Mouse (Mus musculus) kidney, postnatal 14 days (tissue): ENCODE results near the gene Xbp1.
A peak's percentile ranks its signal among the peaks of the same experiment; 100 is the strongest.
"Not testable (repeated sequence)": the region's sequence is repeated elsewhere in the genome, so short reads cannot be mapped to it uniquely, and the experiment has no call there.

Experiments
- DNase-seq: peaks from one replicate; pipeline ENCODE4 v3.0.0; 2022; ENCODE audit warnings: mixed read lengths

The Xbp1 gene

GRCm38 (mm10) chr11:5502351-5503051, 18.0 kb upstream of the Xbp1 start:
- DNase-seq, result no peak

- peak; percentile 75 for DNase-seq
Observed at GRCm38 (mm10) chr11:5505856-5506575, 14.4 kb upstream of the Xbp1 start.

GRCm38 (mm10) chr11:5509215-5510098, 11.0 kb upstream of the Xbp1 start:
- DNase-seq, result no peak

GRCm38 (mm10) chr11:5510099-5510391, 10.4 kb upstream of the Xbp1 start:
- no peak for DNase-seq

GRCm38 (mm10) chr11:5510686-5511085, 9.8 kb upstream of the Xbp1 start:
- DNase-seq, result not testable (repeated sequence)

GRCm38 (mm10) chr11:5512099-5512725, 8.2 kb upstream of the Xbp1 start:
- DNase-seq, result peak; percentile 65

- DNase-seq, result no peak
Observed at GRCm38 (mm10) chr11:5512961-5513360, 7.5 kb upstream of the Xbp1 start.

GRCm38 (mm10) chr11:5514091-5514490, 6.4 kb upstream of the Xbp1 start:
- no peak for DNase-seq

GRCm38 (mm10) chr11:5515196-5515595, 5.3 kb upstream of the Xbp1 start:
- no peak for DNase-seq

- DNase-seq, result no peak
Observed at GRCm38 (mm10) chr11:5515655-5516054, 4.8 kb upstream of the Xbp1 start.

- DNase-seq, result no peak
Observed at GRCm38 (mm10) chr11:5516151-5516550, 4.3 kb upstream of the Xbp1 start.

- DNase-seq, result no peak
Observed at GRCm38 (mm10) chr11:5516617-5517016, 3.8 kb upstream of the Xbp1 start.

GRCm38 (mm10) chr11:5517346-5517745, 3.1 kb upstream of the Xbp1 start:
- no peak for DNase-seq

- DNase-seq, result no peak
Observed at GRCm38 (mm10) chr11:5519681-5520080, 778 bp upstream of the Xbp1 start.

GRCm38 (mm10) chr11:5521266-5521515, 732 bp downstream of the Xbp1 start:
- DNase-seq, result no peak

GRCm38 (mm10) chr11:5521516-5522291, 1.2 kb downstream of the Xbp1 start:
- DNase-seq, result peak; percentile 81

GRCm38 (mm10) chr11:5522798-5523415, 2.4 kb downstream of the Xbp1 start:
- peak; percentile 41 for DNase-seq

- no peak for DNase-seq
Observed at GRCm38 (mm10) chr11:5525418-5525817, 5.0 kb downstream of the Xbp1 start.

GRCm38 (mm10) chr11:5526573-5527439, 6.3 kb downstream of the Xbp1 start:
- no peak for DNase-seq

- DNase-seq, result no peak
Observed at GRCm38 (mm10) chr11:5527865-5528523, 7.5 kb downstream of the Xbp1 start.

GRCm38 (mm10) chr11:5528841-5529240, 8.4 kb downstream of the Xbp1 start:
- DNase-seq, result no peak
